Mouse (Mus musculus): ENCODE results near the gene Pam.

DNA sequence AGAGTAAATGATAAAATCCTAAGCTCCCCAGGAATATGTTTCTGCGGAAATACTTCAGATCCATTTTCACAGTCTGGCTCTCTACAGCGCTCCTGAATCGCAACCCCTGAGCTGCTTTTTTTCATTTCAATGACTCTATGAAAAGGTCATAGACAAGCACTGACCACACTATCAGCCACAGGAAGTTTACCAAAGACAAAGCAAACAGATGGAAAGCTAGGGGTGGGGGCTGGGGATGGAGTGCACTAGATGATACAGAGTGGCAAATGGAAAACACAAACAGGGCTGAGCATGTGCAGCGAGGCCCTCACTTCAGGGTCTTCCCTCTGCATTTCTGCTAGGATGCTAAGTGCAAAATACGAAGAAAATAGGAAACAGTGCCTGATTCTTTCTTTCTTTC, 273.2 kb downstream of the Pam start:
- TF ChIP-seq MXI1 (IDR thresholded peaks at IDR 0.05; ENCODE audit: low read depth, low read length) (no peak), RAD21 (IDR thresholded peaks at IDR 0.05; ENCODE audit: low read depth, low read length) (no peak), ELF1 (IDR thresholded peaks at IDR 0.05; ENCODE audit: low read depth, low read length) (no peak), SIN3A (IDR thresholded peaks at IDR 0.05; ENCODE audit: low read length) (no peak), CTCF (IDR thresholded peaks at IDR 0.05 in 2 of 3, conservative IDR thresholded peaks at IDR 0.05 in 1 of 3; ENCODE audit: control insufficient read depth in 1 of 3, insufficient read depth in 1 of 3, low read depth in 2 of 3, low read length in 3 of 3, poor library complexity in 1 of 3, severe bottlenecking in 1 of 3) (no peak), EP300 (IDR thresholded peaks at IDR 0.05; ENCODE audit: low read depth in 1 of 2, low read length in 2 of 2) (no peak)
